Mouse (Mus musculus) hindbrain, postnatal 0 days (tissue): Measurements from ENCODE around the gene Szrd1. TPM values are rescaled to one million over a fixed set of nuclear protein-coding genes. Genes with fewer than 3 reads are reported as not detected.

Source experiments
- ATAC-seq: fragments of 200-750 bp; cut with Nextera tagmentation; 2 replicates; pipeline ENCODE4 v1.8.0; 2017; ENCODE audit warnings: mild to moderate bottlenecking, moderate TSS enrichment, moderate library complexity
- DNase-seq: peaks from one replicate; pipeline ENCODE4 v3.0.0-alpha.2; 2015; ENCODE audit warnings: low spot score
- H3K27ac ChIP-seq: fragments of 300-500 bp; sonication (generic); 2 replicates; pipeline ENCODE4 v1.5.1; 2014; ENCODE audit warnings: mild to moderate bottlenecking
- H3K27me3 ChIP-seq: fragments of 300-500 bp; sonication (generic); 2 replicates; pipeline ENCODE4 v1.6.1; 2014; ENCODE audit warnings: low read length, mixed read lengths; ENCODE audit not compliant: insufficient read depth
- H3K36me3 ChIP-seq: fragments of 300-500 bp; sonication (generic); 2 replicates; pipeline ENCODE4 v1.6.1; 2014; ENCODE audit warnings: low read length, mixed read lengths; ENCODE audit not compliant: insufficient read depth
- H3K4me1 ChIP-seq: fragments of 300-500 bp; sonication (generic); 2 replicates; pipeline ENCODE4 v1.6.1; 2014; ENCODE audit warnings: antibody characterized with exemption, low read length, mixed read lengths; ENCODE audit not compliant: insufficient read depth
- H3K4me2 ChIP-seq: fragments of 300-500 bp; sonication (generic); 2 replicates; pipeline ENCODE4 v1.6.1; 2014; ENCODE audit warnings: low read depth, mild to moderate bottlenecking, low read length, moderate library complexity, mixed read lengths
- H3K4me3 ChIP-seq: fragments of 300-500 bp; sonication (generic); 2 replicates; pipeline ENCODE4 v1.5.1; 2014; ENCODE audit warnings: low read length
- H3K9ac ChIP-seq: fragments of 300-500 bp; sonication (generic); replicated peaks from 2 replicates; pipeline ENCODE4 v1.6.1; 2014; ENCODE audit warnings: mild to moderate bottlenecking, low read length, moderate library complexity, mixed read lengths
- H3K9me3 ChIP-seq: fragments of 300-500 bp; sonication (generic); 2 replicates; pipeline ENCODE4 v1.6.1; 2016; ENCODE audit warnings: low read length, mixed read lengths
- CTCF ChIP-seq: IDR thresholded peaks from 2 replicates; pipeline ENCODE4 v1.5.1; 2016; ENCODE audit warnings: antibody characterized with exemption, control low read depth, low read depth
- WGBS: fragments of 180-500 bp; shearing (Covaris S2); extraction: QIAGEN DNeasy Blood & Tissue Kit; methylation state at CpG from one replicate; pipeline ENCODE4 v1.1.7; 2014; 5-methylcytosine and 5-hydroxymethylcytosine counted together
- polyA plus RNA-seq: library from polyadenylated mRNA; unstranded; fragments of >200 nt; fragmentation: Nextera tagmentation; extraction: Ambion mirVana; gene quantifications from 2 replicates; pipeline ENCODE4 v1.2.1, GENCODE M21; 2015
- total RNA-seq: library from RNA; depleted of rRNA; stranded (reverse); fragments of >200 nt; gene quantifications from 2 replicates; pipeline ENCODE4 v1.2.3, GENCODE M21; 2014

The Szrd1 gene
- total and polyA plus RNA-seq, 2 experiments from 2014 or later = 16.5 to 68.8 TPM

GRCm38 (mm10) chr4:141132191-141132590 is 7.4 kb downstream of the Szrd1 start:
- Histone ChIP-seq H3K4me3 (no peak overlapping the region), H3K27ac (peak overlapping the region; percentile 54; the same call in 1 of the 2 replicates), H3K9me3 (no peaks in the 10 kb centered on the region), H3K9ac (no peak overlapping the region), H3K36me3 (no peaks in the 10 kb centered on the region), H3K27me3 (no peaks in the 10 kb centered on the region), H3K4me1 (0 out of 2 replicates have a peak, but pooled peaks cover 14% of the 10 kb centered on the region), H3K4me2 (no peak overlapping the region)
- 56% methylated on average over 8 of the region's 8 CpGs for WGBS
- DNase-seq (no peak), ATAC-seq (no peak)
- TF ChIP-seq CTCF = no peak

GRCm38 (mm10) chr4:141131531-141132061 is 8.0 kb downstream of the Szrd1 start:
- Histone ChIP-seq H3K27me3 (no peaks in the 10 kb centered on the region), H3K36me3 (no peaks in the 10 kb centered on the region), H3K4me3 (no peak overlapping the region), H3K4me2 (no peak overlapping the region), H3K27ac (peak overlapping the region; percentile 54; the same call in 1 of the 2 replicates), H3K9ac (no peak overlapping the region), H3K9me3 (no peaks in the 10 kb centered on the region), H3K4me1 (0 out of 2 replicates have a peak, but pooled peaks cover 11% of the 10 kb centered on the region)
- DNase-seq (no peak), ATAC-seq (peak; percentile 48; the same call in 1 of the 2 replicates)
- no peak for TF ChIP-seq CTCF
- WGBS = 55% methylated on average over 5 of the region's 5 CpGs

DNA sequence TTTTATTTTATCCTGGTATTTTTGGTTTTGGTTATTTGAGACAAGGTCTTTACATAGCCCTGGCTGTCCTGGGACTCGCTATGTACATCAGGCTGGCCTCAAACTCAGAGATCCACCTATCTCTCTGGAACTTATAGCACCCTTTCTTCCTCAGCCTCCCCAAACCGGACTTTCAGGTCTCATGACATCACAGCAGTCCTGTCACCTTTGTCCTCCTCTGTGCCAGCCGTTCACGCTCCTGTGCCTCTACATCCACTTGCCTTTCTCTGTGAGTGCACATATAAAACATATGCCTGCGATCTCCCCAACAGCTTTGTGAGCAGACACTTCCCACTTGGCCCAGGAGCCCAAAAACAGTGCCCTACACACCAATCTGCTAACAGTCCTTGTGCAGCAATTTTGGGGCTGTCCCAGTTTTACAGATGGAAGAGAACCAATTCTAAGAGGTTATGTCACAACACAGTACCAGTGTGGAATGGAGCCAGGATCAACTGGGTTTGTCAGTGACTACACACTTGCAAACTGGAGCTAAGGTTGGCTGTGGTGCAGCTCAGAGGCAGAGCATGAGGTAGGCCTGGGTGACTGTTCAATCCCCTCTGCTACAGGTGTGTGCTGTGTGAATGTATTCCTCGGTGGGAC is 8.8 kb downstream of the Szrd1 start:
- no peak overlapping the region for H3K4me2 ChIP-seq
- no peak for ATAC-seq
- WGBS = 74% methylated on average over 6 of the region's 6 CpGs
- no peaks in the 10 kb centered on the region for H3K36me3 ChIP-seq
- no peak overlapping the region for H3K9ac ChIP-seq
- H3K9me3 ChIP-seq = no peaks in the 10 kb centered on the region
- H3K27me3 ChIP-seq = no peaks in the 10 kb centered on the region
- 0 out of 2 replicates have a peak, but pooled peaks cover 6% of the 10 kb centered on the region for H3K4me1 ChIP-seq
- H3K27ac ChIP-seq = peak overlapping the region; percentile 54; the same call in 1 of the 2 replicates
- peak; percentile 35 for DNase-seq
- no peak for TF ChIP-seq CTCF
- H3K4me3 ChIP-seq = no peak overlapping the region

DNA sequence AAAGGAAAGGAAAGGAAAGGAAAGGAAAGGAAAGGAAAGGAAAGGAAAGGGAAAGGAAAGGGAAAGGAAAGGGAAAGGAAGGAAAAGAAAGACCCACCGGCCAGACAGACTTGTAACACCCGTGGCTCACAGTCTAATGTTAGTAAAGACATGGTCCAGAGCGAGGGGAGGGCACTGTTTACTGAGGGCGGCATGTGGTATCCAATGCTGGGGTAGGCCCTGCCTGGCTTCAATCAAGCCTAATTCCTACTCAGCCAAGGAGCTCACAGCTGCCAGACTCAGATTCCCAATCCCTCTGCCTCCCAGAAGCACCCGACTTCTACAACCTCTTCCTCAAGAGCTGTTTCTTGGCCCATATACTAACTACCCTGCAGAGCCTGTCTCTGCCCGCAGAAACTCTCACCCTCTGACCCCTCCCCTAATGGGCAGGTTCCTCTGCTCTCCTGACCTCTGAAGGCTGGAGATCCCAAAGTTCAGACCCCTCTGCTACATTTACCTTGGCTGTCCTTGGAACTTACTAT is 10.3 kb downstream of the Szrd1 start:
- Histone ChIP-seq H3K27me3 (no peaks in the 10 kb centered on the region), H3K9me3 (no peaks in the 10 kb centered on the region), H3K4me2 (no peak overlapping the region), H3K27ac (no peak overlapping the region), H3K9ac (no peak overlapping the region), H3K4me1 (0 out of 2 replicates have a peak, but pooled peaks cover 6% of the 10 kb centered on the region), H3K36me3 (no peaks in the 10 kb centered on the region), H3K4me3 (no peak overlapping the region)
- no peak for TF ChIP-seq CTCF
- 67% methylated on average over 6 of the region's 6 CpGs for WGBS
- ATAC-seq = no peak
- no peak for DNase-seq

GRCm38 (mm10) chr4:141123065-141123464 is 16.5 kb downstream of the Szrd1 start:
- Histone ChIP-seq H3K4me1 (no peaks in the 10 kb centered on the region; the same call in 1 of the 2 replicates), H3K27ac (no peak overlapping the region), H3K9me3 (no peaks in the 10 kb centered on the region), H3K4me3 (no peak overlapping the region), H3K27me3 (no peaks in the 10 kb centered on the region), H3K36me3 (no peaks in the 10 kb centered on the region), H3K4me2 (no peak overlapping the region), H3K9ac (no peak overlapping the region)
- WGBS = 30% methylated on average over 1 of the region's 1 CpGs
- DNase-seq (no peak), ATAC-seq (no peak)
- no peak for TF ChIP-seq CTCF

GRCm38 (mm10) chr4:141122663-141123062 is 16.9 kb downstream of the Szrd1 start:
- Histone ChIP-seq H3K4me3 (no peak overlapping the region), H3K27me3 (no peaks in the 10 kb centered on the region), H3K36me3 (no peaks in the 10 kb centered on the region), H3K4me2 (no peak overlapping the region), H3K9me3 (no peaks in the 10 kb centered on the region), H3K4me1 (no peaks in the 10 kb centered on the region; the same call in 1 of the 2 replicates), H3K27ac (no peak overlapping the region), H3K9ac (no peak overlapping the region)
- TF ChIP-seq CTCF = no peak
- DNase-seq (no peak), ATAC-seq (no peak)
- WGBS = 85% methylated on average over 7 of the region's 7 CpGs
